Mouse (Mus musculus) small intestine, adult 2 months (tissue): ENCODE data around the gene Fut11.

ENCODE experiments used
- CTCF ChIP-seq: fragments of 200-500 bp; IDR thresholded peaks from 2 replicates; pipeline ENCODE4 v1.5.1; 2012; ENCODE audit warnings: low read depth, mild to moderate bottlenecking, control low read depth, inconsistent platforms, low read length, moderate library complexity, mixed read lengths; ENCODE audit not compliant: insufficient replicate concordance, insufficient read length; ENCODE audit errors: extremely low read depth
- POLR2A ChIP-seq: fragments of 200-500 bp; IDR thresholded peaks from 2 replicates; pipeline ENCODE4 v1.6.1; 2012; ENCODE audit warnings: low read depth, mild to moderate bottlenecking, control low read depth, inconsistent platforms, low read length, moderate library complexity

DNA sequence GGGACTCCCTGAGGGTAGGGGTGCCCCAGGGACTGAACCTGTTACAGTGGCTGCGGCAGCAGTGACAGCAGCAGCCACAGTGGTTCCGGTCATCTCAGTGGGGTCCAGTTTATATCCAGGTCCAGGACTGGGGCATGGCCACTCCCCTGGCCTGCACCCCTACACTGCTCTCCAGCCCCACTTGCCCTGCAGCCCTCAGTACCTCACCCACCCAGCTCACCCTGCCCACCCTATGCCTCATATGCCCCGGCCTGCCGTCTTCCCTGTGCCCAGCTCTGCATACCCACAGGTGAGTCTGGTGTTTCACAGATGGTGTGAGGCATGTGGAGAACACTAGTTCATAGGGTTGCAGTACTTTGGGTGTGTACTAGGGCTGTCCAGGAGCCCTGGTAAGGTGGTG, 26.6 kb downstream of the Fut11 start:
- TF ChIP-seq CTCF (no peak), POLR2A (no peak)
